Mouse (Mus musculus): ENCODE measurements around the gene Uprt. TPM values are rescaled to one million over a fixed set of nuclear protein-coding genes. Genes with fewer than 3 reads are reported as not detected.
A peak's percentile ranks its signal among the peaks of the same experiment; 100 is the strongest.

Uprt gene
- polyA plus RNA-seq (2012; rRNA removed): 3.9 and 5.1 TPM in 2 replicates

- peak; percentile 32 for DNase-seq (ENCODE audit: low spot score)
These were observed at the start of gene Uprt for GRCm38 (mm10) chrX:104482572-104483443. Gene Uprt (plus strand): TSS chrX:104482818.

GRCm38 (mm10) chrX:104433456-104433855, 49.2 kb upstream of the Uprt start:
- no peak for DNase-seq (ENCODE audit: low spot score)

- no peak for DNase-seq (ENCODE audit: low spot score)
These were observed 30.2 kb upstream of the Uprt start for GRCm38 (mm10) chrX:104452433-104452832.

- no peak for DNase-seq (ENCODE audit: low spot score)
These were observed 20.9 kb upstream of the Uprt start for GRCm38 (mm10) chrX:104461755-104462154.

GRCm38 (mm10) chrX:104464376-104464775, 18.2 kb upstream of the Uprt start:
- DNase-seq (ENCODE audit: low spot score): no peak

GRCm38 (mm10) chrX:104478041-104478440, 4.6 kb upstream of the Uprt start:
- no peak for DNase-seq (ENCODE audit: low spot score)

GRCm38 (mm10) chrX:104483444-104483808, 808 bp downstream of the Uprt start:
- no peak for DNase-seq (ENCODE audit: low spot score)

- DNase-seq (ENCODE audit: low spot score): no peak
These were observed 3.0 kb downstream of the Uprt start for GRCm38 (mm10) chrX:104485596-104485995.

GRCm38 (mm10) chrX:104488036-104488435, 5.4 kb downstream of the Uprt start:
- no peak for DNase-seq (ENCODE audit: low spot score)

GRCm38 (mm10) chrX:104488870-104489467, 6.4 kb downstream of the Uprt start:
- no peak for DNase-seq (ENCODE audit: low spot score)

GRCm38 (mm10) chrX:104489626-104490355, 7.2 kb downstream of the Uprt start:
- no peak for DNase-seq (ENCODE audit: low spot score)

- DNase-seq (ENCODE audit: low spot score): no peak
These were observed 19.1 kb downstream of the Uprt start for GRCm38 (mm10) chrX:104501765-104502164.

- no peak for DNase-seq (ENCODE audit: low spot score)
These were observed 60.0 kb downstream of the Uprt start for GRCm38 (mm10) chrX:104542635-104543034.

GRCm38 (mm10) chrX:104543919-104544595, 61.4 kb downstream of the Uprt start:
- no peak for DNase-seq (ENCODE audit: low spot score)

- DNase-seq (ENCODE audit: low spot score): no peak
These were observed 62.7 kb downstream of the Uprt start for GRCm38 (mm10) chrX:104545283-104545682.

Other genes with a start within 250 kb of the Uprt start
- gene Abcb7, start 69.0 kb upstream of the Uprt start, polyA plus RNA-seq (2012; rRNA removed): 5.6 and 6.6 TPM in 2 replicates
- gene Zdhhc15, start 188.2 kb downstream of the Uprt start, polyA plus RNA-seq (2012; rRNA removed): 3.7 and 3.8 TPM in 2 replicates

All from urinary bladder, adult 2 months (tissue).